Mouse (Mus musculus) heart, postnatal 0 days (tissue): ENCODE measurements around the gene Lef1. TPM values are rescaled to one million over a fixed set of nuclear protein-coding genes. Genes with fewer than 3 reads are reported as not detected.

Experiments
- ATAC-seq: fragments of 200-750 bp; cut with Nextera tagmentation; 2 replicates; pipeline ENCODE4 v1.8.0; 2017; ENCODE audit warnings: low read depth, moderate number of reproducible peaks, moderate library complexity; ENCODE audit not compliant: insufficient read depth
- DNase-seq: peaks from one replicate; pipeline ENCODE4 v3.0.0-alpha.2; 2016; ENCODE audit warnings: low spot score
- H3K27ac ChIP-seq: fragments of 300-500 bp; sonication (generic); 2 replicates; pipeline ENCODE4 v1.5.1; 2014; ENCODE audit warnings: low read depth, mild to moderate bottlenecking
- H3K27me3 ChIP-seq: fragments of 300-500 bp; sonication (generic); 2 replicates; pipeline ENCODE4 v1.6.1; 2014; ENCODE audit warnings: low read length, mixed read lengths; ENCODE audit not compliant: control insufficient read depth, insufficient read depth
- H3K36me3 ChIP-seq: fragments of 300-500 bp; sonication (generic); replicated peaks from 2 replicates; pipeline ENCODE4 v1.6.1; 2014; ENCODE audit warnings: low read length, mixed read lengths; ENCODE audit not compliant: control insufficient read depth, insufficient read depth
- H3K4me1 ChIP-seq: fragments of 300-500 bp; sonication (generic); 2 replicates; pipeline ENCODE4 v1.6.1; 2014; ENCODE audit warnings: antibody characterized with exemption; ENCODE audit not compliant: control insufficient read depth, insufficient read depth
- H3K4me2 ChIP-seq: fragments of 300-500 bp; sonication (generic); 2 replicates; pipeline ENCODE4 v1.6.1; 2014; ENCODE audit warnings: low read depth, mild to moderate bottlenecking, low read length, moderate library complexity
- H3K4me3 ChIP-seq: fragments of 300-500 bp; sonication (generic); 2 replicates; pipeline ENCODE4 v1.5.1; 2014; ENCODE audit warnings: low read depth, low read length
- H3K9ac ChIP-seq: fragments of 300-500 bp; sonication (generic); replicated peaks from 2 replicates; pipeline ENCODE4 v1.6.1; 2014; ENCODE audit warnings: low read depth, low read length, mixed read lengths
- H3K9me3 ChIP-seq: fragments of 300-500 bp; sonication (generic); replicated peaks from 2 replicates; pipeline ENCODE4 v1.6.1; 2016; ENCODE audit warnings: low read length; ENCODE audit not compliant: control insufficient read depth
- CTCF ChIP-seq: IDR thresholded peaks from 2 replicates; pipeline ENCODE4 v1.5.1; 2016; ENCODE audit warnings: antibody characterized with exemption, control low read depth, low read depth
- EP300 ChIP-seq: IDR thresholded peaks from 2 replicates; pipeline ENCODE4 v1.6.1; 2016; ENCODE audit warnings: antibody characterized with exemption, low read depth
- WGBS: fragments of 180-500 bp; shearing (Covaris S2); extraction: QIAGEN DNeasy Blood & Tissue Kit; methylation state at CpG from one replicate; pipeline ENCODE4 v1.1.7; 2014; 5-methylcytosine and 5-hydroxymethylcytosine counted together
- polyA plus RNA-seq: library from polyadenylated mRNA; unstranded; fragments of >200 nt; fragmentation: Nextera tagmentation; extraction: Ambion mirVana; gene quantifications from 2 replicates; pipeline ENCODE4 v1.2.1, GENCODE M21; 2015
- total RNA-seq: library from RNA; depleted of rRNA; stranded (reverse); fragments of >200 nt; gene quantifications from 2 replicates; pipeline ENCODE4 v1.2.3, GENCODE M21; 2014; ENCODE audit warnings: low replicate concordance

Gene Lef1
- total and polyA plus RNA-seq, 2 experiments from 2014 or later, result 0.87 TPM; not detected in 1

DNA sequence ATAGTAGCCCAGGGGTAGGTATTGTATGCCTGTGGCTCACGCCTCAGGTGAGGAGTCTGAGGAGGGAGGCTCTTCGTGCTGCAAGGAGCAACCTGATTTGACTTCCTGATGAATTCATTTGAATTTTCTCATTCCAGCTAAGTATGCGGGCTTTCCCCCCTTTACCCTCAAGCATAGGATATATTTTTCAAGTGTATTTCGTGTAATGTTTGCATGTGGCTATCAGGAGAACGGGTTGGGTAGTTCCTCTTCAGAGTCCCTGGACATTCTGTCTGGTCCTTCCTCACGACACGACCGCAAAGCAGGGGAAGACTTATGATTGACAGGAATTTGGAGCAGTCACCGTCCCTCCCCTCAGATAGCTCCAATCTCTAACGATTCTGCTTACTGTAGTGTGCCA is 9.2 kb downstream of the Lef1 start:
- no peaks in the 10 kb centered on the region for H3K4me1 ChIP-seq
- H3K27me3 ChIP-seq, result no peaks in the 10 kb centered on the region; the same call in 1 of the 2 replicates
- no peak overlapping the region for H3K4me2 ChIP-seq
- H3K4me3 ChIP-seq, result no peak overlapping the region
- H3K9me3 ChIP-seq, result no peaks in the 10 kb centered on the region
- DNase-seq (no peak), ATAC-seq (no peak)
- H3K36me3 ChIP-seq, result no peaks in the 10 kb centered on the region
- H3K27ac ChIP-seq, result no peak overlapping the region
- TF ChIP-seq CTCF, result no peak
- no peak for TF ChIP-seq EP300
- WGBS, result 56% methylated on average over 10 of the region's 10 CpGs
- H3K9ac ChIP-seq, result no peak overlapping the region

DNA sequence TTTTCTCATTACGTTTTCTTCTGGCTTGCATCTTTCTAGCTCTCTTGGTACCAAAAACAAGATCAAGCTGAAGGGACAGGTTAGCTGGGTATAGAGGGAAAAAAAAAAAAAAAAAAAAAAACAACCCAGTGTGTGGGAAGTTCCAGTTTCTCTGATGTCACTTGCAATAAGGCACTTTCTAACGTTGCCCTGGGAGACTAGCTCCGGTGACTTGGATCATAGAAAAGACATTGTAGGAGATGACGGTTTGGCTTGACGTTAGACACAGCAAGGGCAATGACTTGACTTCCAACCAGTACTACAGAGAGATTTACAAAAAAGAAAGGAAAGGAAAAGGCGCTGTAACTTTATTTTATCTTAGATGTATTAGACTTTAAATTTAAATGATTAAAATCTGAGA is 13.2 kb downstream of the Lef1 start:
- Histone ChIP-seq H3K9ac (no peak overlapping the region), H3K9me3 (no peaks in the 10 kb centered on the region), H3K27me3 (no peaks in the 10 kb centered on the region), H3K4me3 (no peak overlapping the region), H3K36me3 (no peaks in the 10 kb centered on the region), H3K4me1 (no peaks in the 10 kb centered on the region), H3K27ac (no peak overlapping the region), H3K4me2 (no peak overlapping the region)
- DNase-seq (no peak), ATAC-seq (no peak)
- 83% methylated on average over 6 of the region's 6 CpGs for WGBS
- TF ChIP-seq EP300 (no peak), CTCF (no peak)

DNA sequence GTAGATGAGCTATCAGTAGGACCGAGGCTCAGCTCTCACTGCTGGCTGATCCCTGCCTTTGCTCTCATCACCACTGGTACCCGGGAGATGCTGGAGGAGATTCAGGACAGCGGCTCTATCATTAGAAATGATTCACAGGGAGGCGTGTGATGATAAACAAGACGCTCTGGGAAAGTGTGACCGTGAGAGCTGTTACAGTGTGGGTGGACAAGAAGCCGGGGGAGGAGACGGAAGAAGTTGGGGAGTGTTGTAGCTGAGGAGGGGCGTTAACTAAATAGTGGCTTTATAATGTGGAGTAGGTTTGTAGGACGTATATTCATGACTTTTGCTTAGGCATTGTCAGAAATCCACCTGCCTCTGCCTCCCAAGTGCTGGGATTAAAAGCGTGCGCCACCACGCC is 15.6 kb downstream of the Lef1 start:
- 74% methylated on average over 13 of the region's 13 CpGs for WGBS
- Histone ChIP-seq H3K4me2 (no peak overlapping the region), H3K4me1 (no peaks in the 10 kb centered on the region), H3K27ac (no peak overlapping the region), H3K27me3 (no peaks in the 10 kb centered on the region), H3K9me3 (no peaks in the 10 kb centered on the region), H3K9ac (no peak overlapping the region), H3K36me3 (no peaks in the 10 kb centered on the region), H3K4me3 (no peak overlapping the region)
- TF ChIP-seq EP300, result no peak
- no peak for TF ChIP-seq CTCF
- DNase-seq, result no peak
- no peak for ATAC-seq

DNA sequence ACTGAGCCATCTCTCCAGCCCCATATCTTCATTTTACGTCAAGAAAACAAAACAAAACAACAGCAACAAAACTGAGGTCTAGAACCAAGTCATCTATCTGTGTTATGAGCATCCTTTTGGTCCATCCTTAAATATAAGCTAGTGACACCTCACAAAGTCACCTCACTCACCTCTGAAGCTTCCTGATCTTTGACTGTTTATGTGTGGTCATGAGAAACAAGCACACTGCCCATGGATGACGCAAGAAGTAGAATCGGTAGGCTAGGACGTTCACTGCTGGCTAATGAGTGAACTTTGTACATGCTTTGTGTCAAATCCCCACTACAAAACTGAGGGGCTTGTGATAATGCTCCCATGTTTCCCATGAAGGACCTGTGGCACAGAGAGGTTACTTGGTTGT is 16.2 kb downstream of the Lef1 start:
- no peak overlapping the region for H3K4me3 ChIP-seq
- no peaks in the 10 kb centered on the region for H3K9me3 ChIP-seq
- TF ChIP-seq EP300 (no peak), CTCF (no peak)
- no peak for DNase-seq
- H3K27ac ChIP-seq, result no peak overlapping the region
- H3K36me3 ChIP-seq, result no peaks in the 10 kb centered on the region
- WGBS, result 90% methylated on average over 4 of the region's 4 CpGs
- no peak overlapping the region for H3K4me2 ChIP-seq
- no peaks in the 10 kb centered on the region for H3K27me3 ChIP-seq
- ATAC-seq, result no peak
- H3K4me1 ChIP-seq, result no peaks in the 10 kb centered on the region
- H3K9ac ChIP-seq, result no peak overlapping the region

DNA sequence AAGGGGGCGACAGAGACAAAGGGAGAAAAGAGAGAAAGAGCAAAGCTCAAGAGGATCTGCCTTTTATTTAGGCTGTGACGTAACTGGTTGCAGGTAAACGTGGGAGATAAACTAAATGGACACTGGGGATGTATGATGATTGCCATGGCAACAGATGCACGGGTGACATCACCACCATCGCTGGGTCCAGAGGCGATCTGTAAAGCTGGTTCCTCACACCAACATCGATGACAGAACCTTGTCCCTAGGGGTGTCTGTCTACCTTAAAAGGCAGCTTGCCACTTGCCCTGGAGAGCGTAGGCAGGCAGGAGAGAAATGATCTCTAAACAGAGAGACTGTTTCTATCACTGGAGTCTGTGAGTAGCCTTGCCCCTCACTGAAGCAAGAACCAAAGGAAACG is 23.7 kb downstream of the Lef1 start:
- no peaks in the 10 kb centered on the region for H3K36me3 ChIP-seq
- ATAC-seq (no peak), DNase-seq (no peak)
- no peak overlapping the region for H3K9ac ChIP-seq
- H3K9me3 ChIP-seq, result no peaks in the 10 kb centered on the region
- H3K27me3 ChIP-seq, result no peaks in the 10 kb centered on the region
- no peak overlapping the region for H3K4me2 ChIP-seq
- H3K27ac ChIP-seq, result no peak overlapping the region
- H3K4me3 ChIP-seq, result no peak overlapping the region
- peaks cover 10% of the 10 kb centered on the region for H3K4me1 ChIP-seq
- TF ChIP-seq EP300, result no peak
- TF ChIP-seq CTCF, result no peak
- 56% methylated on average over 9 of the region's 9 CpGs for WGBS

DNA sequence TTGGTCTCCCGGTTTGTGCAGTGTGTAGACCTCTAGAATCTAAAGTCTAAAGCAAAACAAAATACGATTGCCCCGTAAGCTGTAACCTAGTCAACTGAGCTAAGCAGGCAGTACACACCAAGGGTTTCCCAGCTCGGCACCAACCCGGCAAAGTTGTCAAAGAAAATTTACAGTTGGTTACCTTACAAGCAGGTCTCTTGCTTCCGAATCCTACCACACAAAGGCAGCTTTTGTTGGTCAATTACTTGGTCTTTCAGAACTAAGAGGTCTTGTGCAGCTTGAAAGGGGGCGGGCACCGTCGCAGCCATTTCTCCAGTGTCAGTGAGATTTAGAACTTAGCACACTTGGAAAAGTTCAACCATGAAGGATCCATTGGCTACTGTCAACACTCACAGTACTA is 25.2 kb downstream of the Lef1 start:
- no peak for ATAC-seq

More for the DNA sequence above, 25.2 kb downstream of the Lef1 start:
- H3K9ac ChIP-seq, result no peak overlapping the region
- H3K27ac ChIP-seq, result no peak overlapping the region
- H3K9me3 ChIP-seq, result no peaks in the 10 kb centered on the region
- H3K4me3 ChIP-seq, result no peak overlapping the region
- WGBS, result 89% methylated on average over 9 of the region's 9 CpGs
- no peaks in the 10 kb centered on the region for H3K27me3 ChIP-seq
- no peaks in the 10 kb centered on the region for H3K36me3 ChIP-seq
- TF ChIP-seq EP300, result no peak
- TF ChIP-seq CTCF, result no peak
- peaks cover 23% of the 10 kb centered on the region for H3K4me1 ChIP-seq
- DNase-seq, result no peak
- H3K4me2 ChIP-seq, result no peak overlapping the region
